Mouse (Mus musculus) stomach, postnatal 0 days (tissue): Measurements from ENCODE around the gene Gpn1.

Experiments used
- CTCF ChIP-seq: IDR thresholded peaks from 2 replicates; pipeline ENCODE4 v1.5.1; 2016; ENCODE audit warnings: antibody characterized with exemption, low read depth, mild to moderate bottlenecking, moderate library complexity
- EP300 ChIP-seq: optimal IDR thresholded peaks from 2 replicates; pipeline ENCODE3; 2016; ENCODE audit warnings: antibody characterized with exemption

- TF ChIP-seq EP300 (no peak), CTCF (no peak)
These were observed 32.7 kb downstream of the Gpn1 start for GRCm38 (mm10) chr5:31527117-31527680.
